Mouse (Mus musculus) spleen, adult 18-20 months (tissue): Measurements from ENCODE around the gene Gm42742.
A peak's percentile ranks its signal among the peaks of the same experiment; 100 is the strongest.

ENCODE experiments used
- DNase-seq, 2 experiments: peaks; one replicate each; pipeline ENCODE4 v3.0.0; 2022; ENCODE audit warnings: mixed read lengths in 2 of 2

The Gm42742 gene

GRCm38 (mm10) chr7:127020901-127021562 lies at the start of gene Gm42742, which contains the start of gene Prrt2:
Gm42742 (minus strand) TSS chr7:127021097.
Prrt2 (minus strand) TSS chr7:127021211.
- DNase-seq = no peak

GRCm38 (mm10) chr7:127066317-127066716 lies 45.4 kb upstream of the Gm42742 start:
- DNase-seq = no peak

- DNase-seq = no peak
Measured at GRCm38 (mm10) chr7:127065538-127065937, 44.6 kb upstream of the Gm42742 start.

- DNase-seq = no peak
Measured at GRCm38 (mm10) chr7:127055026-127055585, 34.2 kb upstream of the Gm42742 start.

GRCm38 (mm10) chr7:127041851-127042672 lies 21.2 kb upstream of the Gm42742 start, which contains the start of gene Kif22:
Kif22 (minus strand) TSS chr7:127042471.
- DNase-seq = peak; percentile 76 to 87

- no peak for DNase-seq
Measured at GRCm38 (mm10) chr7:127031244-127031643, 10.3 kb upstream of the Gm42742 start.

GRCm38 (mm10) chr7:127030172-127030571 lies 9.3 kb upstream of the Gm42742 start:
- no peak for DNase-seq

- peak in 1 of 2 experiments; percentile 30 for DNase-seq
Measured at GRCm38 (mm10) chr7:127027885-127028284, 7.0 kb upstream of the Gm42742 start.

- DNase-seq = peak; percentile 98 to 99
Measured at GRCm38 (mm10) chr7:127026984-127027726, 6.3 kb upstream of the Gm42742 start, which contains the start of gene Maz. Maz (minus strand) TSS chr7:127027037.

GRCm38 (mm10) chr7:127026616-127026983 lies 5.7 kb upstream of the Gm42742 start:
- DNase-seq = peak; percentile 76

GRCm38 (mm10) chr7:127026161-127026600 lies 5.3 kb upstream of the Gm42742 start:
- DNase-seq = peak; percentile 63 to 69

GRCm38 (mm10) chr7:127025556-127026160 lies 4.8 kb upstream of the Gm42742 start:
- peak; percentile 43 to 58 for DNase-seq

- DNase-seq = peak; percentile 71 to 73
Measured at GRCm38 (mm10) chr7:127024755-127025555, 4.1 kb upstream of the Gm42742 start.

- no peak for DNase-seq
Measured at GRCm38 (mm10) chr7:127023896-127024690, 3.2 kb upstream of the Gm42742 start.

- DNase-seq = no peak
Measured at GRCm38 (mm10) chr7:127023272-127023691, 2.4 kb upstream of the Gm42742 start.

- no peak for DNase-seq
Measured at GRCm38 (mm10) chr7:127022528-127023271, 1.8 kb upstream of the Gm42742 start.

GRCm38 (mm10) chr7:127021563-127022527 lies 948 bp upstream of the Gm42742 start:
- no peak for DNase-seq

- DNase-seq = no peak
Measured at GRCm38 (mm10) chr7:127020491-127020890, 406 bp downstream of the Gm42742 start.
